Mouse (Mus musculus): Measurements from ENCODE around the gene Oard1. TPM values are rescaled to one million over a fixed set of nuclear protein-coding genes. Genes with fewer than 3 reads are reported as not detected.
A peak's percentile ranks its signal among the peaks of the same experiment; 100 is the strongest.

The Oard1 gene
- polyA plus RNA-seq, 1 experiment from 2014 or later: 80.3 TPM

GRCm38 (mm10) chr17:48432158-48432980, 22.6 kb downstream of the Oard1 start, which contains the start of gene Apobec2:
Apobec2 (minus strand) TSS chr17:48432930.
- H3K9me3 ChIP-seq (replicated peaks): no peaks in the 10 kb centered on the region
- no peak for DNase-seq (ENCODE audit: low spot score)
- H3K27me3 ChIP-seq (ENCODE audit: low read depth, poor library complexity, severe bottlenecking): no peaks in the 10 kb centered on the region
- no peak within 1 kb of the TSS for H3K4me3 ChIP-seq
- H3K27ac ChIP-seq: peak within 1 kb of the TSS; percentile 25; the same call in 1 of the 2 replicates
- H3K36me3 ChIP-seq: no peaks in the 10 kb centered on the region
- WGBS: 65% methylated on average over 16 of the region's 16 CpGs
- H3K4me1 ChIP-seq: peaks cover 37% of the 10 kb centered on the region

DNA sequence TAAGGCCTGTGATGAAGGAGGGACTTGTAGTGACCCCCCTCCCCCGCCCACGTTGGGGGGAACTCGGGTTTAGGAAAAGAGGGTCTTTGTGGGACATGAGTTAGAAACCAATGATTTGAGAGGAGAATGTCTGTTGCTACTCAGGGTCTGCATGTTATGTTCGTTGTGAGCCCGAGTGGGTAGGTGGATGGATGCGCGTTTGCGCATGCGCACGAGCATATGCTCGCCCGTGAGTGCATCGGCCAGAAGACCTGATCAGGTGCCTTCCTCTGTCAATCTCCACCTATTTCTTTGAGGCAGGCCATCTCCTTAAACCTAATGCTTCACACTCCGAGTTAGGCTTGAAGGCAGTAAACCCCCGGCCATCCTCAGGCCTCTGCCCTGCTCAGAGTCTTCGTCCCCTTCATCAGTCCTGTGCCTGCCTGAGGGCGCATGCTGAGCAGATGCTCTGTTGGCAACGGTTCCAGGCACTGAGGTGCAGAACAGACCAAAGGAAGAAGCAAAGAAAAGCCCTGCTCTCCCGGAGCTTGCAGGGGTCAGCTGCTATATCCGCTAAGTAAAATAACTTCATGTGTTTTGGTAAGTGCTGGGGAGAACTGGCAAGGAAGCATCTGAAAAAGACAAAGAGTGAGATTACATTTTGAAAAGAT, 23.3 kb downstream of the Oard1 start:
- Histone ChIP-seq H3K4me3 (no peak overlapping the region), H3K9me3 (replicated peaks) (no peaks in the 10 kb centered on the region), H3K27me3 (ENCODE audit: low read depth, poor library complexity, severe bottlenecking) (no peaks in the 10 kb centered on the region), H3K4me1 (peaks cover 40% of the 10 kb centered on the region), H3K27ac (peak overlapping the region; percentile 25; the same call in 1 of the 2 replicates), H3K36me3 (no peaks in the 10 kb centered on the region)
- 86% methylated on average over 20 of the region's 20 CpGs for WGBS
- no peak for DNase-seq (ENCODE audit: low spot score)

DNA sequence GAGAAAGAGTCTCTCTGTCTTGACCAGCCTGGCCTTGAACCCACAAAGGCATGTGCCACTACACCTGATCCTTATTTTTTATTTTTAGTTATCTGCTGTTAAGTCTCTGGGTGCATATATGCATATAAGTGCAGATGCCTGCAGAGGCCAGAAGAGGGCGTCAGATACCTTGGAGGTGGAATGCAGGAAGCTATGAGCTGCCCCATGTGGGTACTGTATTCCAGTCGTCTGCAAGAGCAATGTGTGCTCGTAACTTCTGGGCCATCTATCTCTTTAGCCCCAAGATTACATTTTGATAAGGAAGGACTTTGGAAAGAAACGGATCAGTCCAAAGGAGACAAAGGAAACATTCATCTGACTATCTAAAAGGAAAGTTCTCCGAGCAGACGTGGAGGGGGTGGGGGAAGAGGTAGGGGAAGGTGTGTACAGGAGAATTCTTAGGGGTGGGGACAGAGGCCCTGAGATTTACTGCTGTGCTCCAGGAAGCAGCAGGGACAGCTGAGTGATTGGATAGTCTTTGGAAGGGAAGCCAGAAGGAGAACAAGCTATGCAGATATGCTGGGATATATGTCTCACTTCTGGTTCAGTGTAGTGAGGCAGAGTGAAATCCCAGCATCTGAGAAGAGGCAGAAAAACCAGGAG, 24.0 kb downstream of the Oard1 start:
- Histone ChIP-seq H3K4me1 (peaks cover 35% of the 10 kb centered on the region), H3K9me3 (replicated peaks) (no peaks in the 10 kb centered on the region), H3K27ac (no peak overlapping the region), H3K36me3 (no peaks in the 10 kb centered on the region), H3K27me3 (ENCODE audit: low read depth, poor library complexity, severe bottlenecking) (no peaks in the 10 kb centered on the region), H3K4me3 (no peak overlapping the region)
- WGBS: 72% methylated on average over 6 of the region's 6 CpGs
- DNase-seq (ENCODE audit: low spot score): no peak

GRCm38 (mm10) chr17:48434479-48434878, 24.7 kb downstream of the Oard1 start:
- WGBS: 83% methylated on average over 5 of the region's 5 CpGs
- H3K9me3 ChIP-seq (replicated peaks): no peaks in the 10 kb centered on the region
- no peak for DNase-seq (ENCODE audit: low spot score)
- no peaks in the 10 kb centered on the region for H3K36me3 ChIP-seq
- H3K4me3 ChIP-seq: no peak overlapping the region
- H3K4me1 ChIP-seq: peaks cover 35% of the 10 kb centered on the region
- H3K27ac ChIP-seq: no peak overlapping the region
- no peaks in the 10 kb centered on the region for H3K27me3 ChIP-seq (ENCODE audit: low read depth, poor library complexity, severe bottlenecking)

DNA sequence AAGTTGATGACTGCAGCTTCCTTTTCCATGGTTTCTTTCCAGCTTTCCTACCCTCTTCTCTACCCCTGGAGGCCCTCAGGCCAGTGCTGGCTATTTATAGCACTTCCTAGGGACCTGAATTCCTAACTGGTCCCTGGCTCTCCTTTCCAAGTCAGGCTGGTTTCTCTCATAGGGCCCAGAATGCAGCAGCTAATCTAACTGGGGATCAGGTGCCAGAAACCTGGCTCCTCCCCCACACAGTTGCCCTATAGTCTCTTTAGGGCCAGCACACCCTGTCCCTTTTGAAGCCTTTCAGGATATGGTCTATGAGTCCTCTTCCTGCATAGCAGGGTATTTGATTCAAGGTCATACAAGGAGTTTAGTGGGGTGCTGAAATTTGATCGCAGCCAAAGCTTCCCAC, 26.7 kb downstream of the Oard1 start:
- Histone ChIP-seq H3K36me3 (no peaks in the 10 kb centered on the region), H3K9me3 (replicated peaks) (no peaks in the 10 kb centered on the region), H3K4me3 (no peak overlapping the region), H3K27ac (peak overlapping the region; percentile 57), H3K4me1 (peaks cover 35% of the 10 kb centered on the region), H3K27me3 (ENCODE audit: low read depth, poor library complexity, severe bottlenecking) (no peaks in the 10 kb centered on the region)
- no peak for DNase-seq (ENCODE audit: low spot score)
- WGBS: 92% methylated on average over 1 of the region's 1 CpGs

DNA sequence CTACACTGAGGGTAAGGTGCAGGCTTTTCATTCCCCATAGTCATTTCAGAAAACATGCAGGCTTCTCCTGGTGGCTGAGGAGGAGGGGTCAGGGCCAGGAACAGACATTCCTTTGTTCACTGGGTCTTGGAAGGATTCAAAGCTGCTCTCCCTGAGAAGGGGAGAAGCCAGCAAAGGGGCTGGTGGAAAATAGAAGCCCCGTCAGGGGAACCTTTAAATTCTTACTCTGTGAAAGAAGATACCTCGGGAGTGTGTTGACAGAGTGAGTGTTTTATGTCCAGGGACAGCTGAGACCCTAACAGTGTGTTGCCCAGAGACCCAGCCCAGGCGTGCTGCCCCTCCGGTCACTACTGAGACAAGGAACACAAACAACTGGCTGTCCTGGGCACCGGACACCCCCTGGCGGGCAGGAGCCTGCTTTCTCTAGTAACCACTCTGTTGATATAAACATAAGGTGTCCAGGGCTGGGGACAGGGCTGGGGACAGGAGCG, 27.7 kb downstream of the Oard1 start:
- H3K27me3 ChIP-seq (ENCODE audit: low read depth, poor library complexity, severe bottlenecking): no peaks in the 10 kb centered on the region
- 0 out of 2 replicates have a peak overlapping the region, but pooled peaks have one; percentile 8 for H3K4me3 ChIP-seq
- H3K36me3 ChIP-seq: no peaks in the 10 kb centered on the region
- H3K27ac ChIP-seq: peak overlapping the region; percentile 83
- H3K9me3 ChIP-seq (replicated peaks): no peaks in the 10 kb centered on the region
- peaks cover 33% of the 10 kb centered on the region for H3K4me1 ChIP-seq
- WGBS: 36% methylated on average over 7 of the region's 7 CpGs
- peak; percentile 70 for DNase-seq (ENCODE audit: low spot score)

DNA sequence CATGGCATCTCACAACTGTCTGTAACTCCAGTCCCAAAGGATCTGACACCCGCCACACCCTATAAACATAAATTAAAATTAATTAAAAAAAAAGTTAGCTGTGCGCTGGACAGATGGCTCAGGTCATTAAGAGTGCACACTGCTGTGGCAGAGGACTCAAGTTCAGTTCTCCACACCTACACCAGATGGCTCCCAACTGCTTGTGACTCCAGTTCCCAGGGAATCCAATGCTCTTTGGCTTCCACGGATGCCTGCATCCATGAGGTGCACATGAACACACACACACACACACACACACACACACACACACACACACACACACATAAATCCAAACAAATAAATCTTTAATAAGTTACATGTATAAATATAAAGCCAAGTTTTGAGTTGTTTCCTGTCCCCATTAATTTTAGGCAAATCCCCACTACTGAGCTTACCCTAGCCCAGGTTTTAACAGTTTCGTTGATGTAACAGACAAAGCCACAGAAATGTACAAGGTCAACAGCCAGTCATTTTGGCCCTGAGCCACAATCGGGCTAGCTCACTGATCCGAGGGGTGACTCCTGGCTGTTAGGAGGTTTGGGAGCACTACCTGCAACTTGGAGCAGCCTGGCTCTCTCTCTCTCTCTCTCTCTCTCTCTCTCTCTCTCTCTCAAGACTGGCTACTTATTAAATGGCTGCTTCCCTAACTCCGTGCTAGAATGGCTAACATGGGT, 33.1 kb downstream of the Oard1 start:
- no peaks in the 10 kb centered on the region for H3K27me3 ChIP-seq (ENCODE audit: low read depth, poor library complexity, severe bottlenecking)
- H3K36me3 ChIP-seq: no peaks in the 10 kb centered on the region
- no peak overlapping the region for H3K27ac ChIP-seq
- no peaks in the 10 kb centered on the region for H3K9me3 ChIP-seq (replicated peaks)
- DNase-seq (ENCODE audit: low spot score): no peak
- H3K4me3 ChIP-seq: no peak overlapping the region
- WGBS: 80% methylated on average over 7 of the region's 7 CpGs
- H3K4me1 ChIP-seq: peaks cover 7% of the 10 kb centered on the region

DNA sequence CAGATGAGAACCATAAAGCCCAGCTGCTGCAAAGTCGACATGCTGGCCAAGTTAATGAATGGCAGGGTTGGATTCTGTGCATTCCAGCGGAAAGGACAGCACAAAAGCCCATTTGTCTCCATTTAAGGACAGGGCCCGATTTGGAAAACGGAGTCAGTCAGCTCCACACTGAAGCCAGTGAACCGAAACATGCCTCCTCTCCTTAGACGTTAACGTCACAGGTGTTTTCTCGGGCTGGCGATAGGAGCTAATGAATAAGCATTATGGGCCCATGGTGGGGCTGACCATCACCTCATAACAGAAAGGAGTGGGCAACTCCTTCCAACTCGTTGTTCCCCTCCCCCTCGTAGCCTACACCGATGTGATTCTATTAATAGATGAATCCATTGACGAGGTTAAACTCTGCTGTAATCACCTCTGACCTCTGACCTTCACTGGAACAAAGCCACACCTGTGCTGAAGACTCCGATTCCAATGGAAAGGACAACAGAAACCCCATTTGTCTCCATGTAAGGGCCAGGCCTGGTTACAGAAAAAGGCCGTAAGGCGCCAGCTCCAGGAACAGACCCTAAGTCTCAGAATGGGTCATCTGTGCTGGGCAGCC, 33.8 kb downstream of the Oard1 start:
- Histone ChIP-seq H3K27ac (no peak overlapping the region), H3K27me3 (ENCODE audit: low read depth, poor library complexity, severe bottlenecking) (no peaks in the 10 kb centered on the region), H3K4me3 (no peak overlapping the region), H3K36me3 (no peaks in the 10 kb centered on the region), H3K4me1 (0 out of 2 replicates have a peak, but pooled peaks cover 4% of the 10 kb centered on the region), H3K9me3 (replicated peaks) (no peaks in the 10 kb centered on the region)
- 85% methylated on average over 16 of the region's 16 CpGs for WGBS
- no peak for DNase-seq (ENCODE audit: low spot score)

DNA sequence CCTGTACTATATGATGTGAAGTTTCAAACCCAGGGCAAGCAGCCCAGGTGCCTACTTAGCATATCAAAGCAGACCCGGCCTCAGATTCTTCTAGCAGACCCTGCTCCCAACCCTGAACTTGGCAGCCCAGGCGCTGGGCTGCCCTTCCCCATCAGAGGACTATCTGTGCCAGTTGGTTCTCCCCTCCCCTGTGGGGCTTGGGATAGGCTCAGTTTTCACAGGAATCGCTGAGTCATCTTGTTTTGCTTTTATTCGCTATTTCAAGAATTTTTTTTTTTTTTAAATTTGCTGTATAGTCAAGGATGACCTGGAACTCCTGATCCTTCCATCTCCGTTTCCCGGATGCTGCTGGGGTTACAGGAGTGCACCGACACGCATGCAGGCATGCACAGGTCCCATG, 37.9 kb downstream of the Oard1 start:
- H3K4me1 ChIP-seq: 0 out of 2 replicates have a peak, but pooled peaks cover under 1% of the 10 kb centered on the region
- 79% methylated on average over 8 of the region's 8 CpGs for WGBS
- no peak overlapping the region for H3K27ac ChIP-seq
- no peaks in the 10 kb centered on the region for H3K36me3 ChIP-seq
- H3K27me3 ChIP-seq (ENCODE audit: low read depth, poor library complexity, severe bottlenecking): 0 out of 2 replicates have a peak, but pooled peaks cover 3% of the 10 kb centered on the region
- H3K4me3 ChIP-seq: no peak overlapping the region
- DNase-seq (ENCODE audit: low spot score): no peak
- no peaks in the 10 kb centered on the region for H3K9me3 ChIP-seq (replicated peaks)

GRCm38 (mm10) chr17:48450666-48451352, 41.0 kb downstream of the Oard1 start:
- H3K27me3 ChIP-seq (ENCODE audit: low read depth, poor library complexity, severe bottlenecking): peaks cover 3% of the 10 kb centered on the region; the same call in 1 of the 2 replicates
- H3K27ac ChIP-seq: no peak overlapping the region
- H3K9me3 ChIP-seq (replicated peaks): no peaks in the 10 kb centered on the region
- H3K4me1 ChIP-seq: peaks cover 7% of the 10 kb centered on the region; the same call in 1 of the 2 replicates
- no peaks in the 10 kb centered on the region for H3K36me3 ChIP-seq
- no peak overlapping the region for H3K4me3 ChIP-seq
- 86% methylated on average over 13 of the region's 13 CpGs for WGBS
- DNase-seq (ENCODE audit: low spot score): no peak

GRCm38 (mm10) chr17:48451353-48451675, 41.5 kb downstream of the Oard1 start, which contains the start of gene Tspo2:
Tspo2 (minus strand) TSS chr17:48451522.
- DNase-seq (ENCODE audit: low spot score): no peak
- WGBS: 60% methylated on average over 7 of the region's 7 CpGs
- Histone ChIP-seq H3K27me3 (ENCODE audit: low read depth, poor library complexity, severe bottlenecking) (peaks cover 3% of the 10 kb centered on the region; the same call in 1 of the 2 replicates), H3K27ac (peak within 1 kb of the TSS; percentile 4; the same call in 1 of the 2 replicates), H3K9me3 (replicated peaks) (no peaks in the 10 kb centered on the region), H3K4me3 (no peak within 1 kb of the TSS), H3K36me3 (no peaks in the 10 kb centered on the region), H3K4me1 (peaks cover 9% of the 10 kb centered on the region; the same call in 1 of the 2 replicates)

All from limb, embryonic 10.5 days (tissue).